Mouse (Mus musculus) ES-Bruce4 (cell line): ENCODE results near the gene Asic5.

Source experiments
- CTCF ChIP-seq: IDR thresholded peaks from one replicate; pipeline ENCODE4 v1.8.1; 2011; ENCODE audit warnings: low read depth, low read length
- EP300 ChIP-seq: IDR thresholded peaks from 2 replicates; pipeline ENCODE4 v1.6.1; 2011; ENCODE audit warnings: low read depth, low read length; ENCODE audit not compliant: insufficient read depth
- POLR2A ChIP-seq: IDR thresholded peaks from one replicate; pipeline ENCODE4 v1.8.1; 2011; ENCODE audit warnings: low read length; ENCODE audit not compliant: insufficient read depth

DNA sequence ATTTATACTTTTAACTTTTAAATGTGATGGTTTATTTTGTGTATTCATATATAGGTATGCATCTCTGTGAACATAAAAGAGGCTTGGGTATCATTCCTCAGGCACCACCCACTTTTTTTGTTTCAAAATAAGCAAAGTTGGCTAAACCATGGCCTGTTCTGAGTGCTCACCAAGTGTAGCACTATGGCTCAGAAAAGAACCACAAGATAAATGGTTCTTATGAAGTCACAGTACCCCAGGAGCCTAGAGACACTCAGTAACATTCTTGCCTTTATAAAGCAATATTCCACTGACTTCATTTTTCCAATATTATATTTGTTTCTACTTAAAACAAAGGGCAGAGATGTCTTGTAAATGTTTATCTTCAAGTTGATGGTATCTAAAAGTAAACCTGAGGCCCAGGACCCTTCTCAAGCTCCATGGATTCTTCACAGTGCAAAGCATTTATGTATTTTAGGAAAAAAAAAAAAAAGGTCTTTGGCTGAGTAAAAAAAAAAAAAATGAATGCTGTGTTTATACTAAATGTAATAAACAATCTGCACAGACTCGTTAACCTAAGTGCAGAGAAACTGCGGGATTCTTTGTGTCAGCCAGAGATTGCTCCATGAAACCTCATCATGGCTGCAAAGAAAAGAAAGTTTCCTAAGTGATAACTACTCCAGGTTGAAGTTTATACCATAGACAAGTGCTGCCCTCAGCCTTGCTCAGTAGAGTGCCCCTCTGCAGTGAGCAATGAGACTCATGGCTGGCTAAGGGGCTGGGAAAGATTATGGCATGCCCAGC, 54.4 kb downstream of the Asic5 start:
- TF ChIP-seq EP300 (no peak), POLR2A (no peak), CTCF (no peak)
